ENCODE assay signal across 7 mouse cellular contexts in genomic region chr2:76675451-76675850, GRCm38 (mm10). TPM values are rescaled to one million over a fixed set of nuclear protein-coding genes. Genes with fewer than 3 reads are reported as not detected.
DNase-seq lines count a peak whose midpoint lies in the region; ATAC-seq lines count a peak whose summit lies in the region.

No protein-coding gene starts in this region.

- peak overlapping the region; percentile 72 for H3K27ac ChIP-seq in neural tube, embryonic 11.5 days (ENCODE audit: low read depth, low read length)
- no peak overlapping the region for H3K27ac ChIP-seq in brown adipose tissue, adult 24 weeks (replicated peaks; ENCODE audit: low read depth, low read length)
- peak overlapping the region; percentile 81 for H3K27ac ChIP-seq in forebrain, embryonic 12.5 days
- peak overlapping the region; percentile 87 for H3K27ac ChIP-seq in limb, embryonic 13.5 days

- peak; percentile 59 for DNase-seq in neural tube, embryonic 11.5 days (ENCODE audit: low spot score)
- no peak for DNase-seq in neural tube, embryonic 10.5 days (ENCODE audit: extremely low spot score, low spot score)
- DNase-seq in splenic B cell, adult 2 months (ENCODE audit: low read depth, low spot score): peak; percentile 26
- DNase-seq in left cerebral cortex, adult 11 months (ENCODE audit: low spot score): no peak

- peak overlapping the region; percentile 87 for H3K9ac ChIP-seq in neural tube, embryonic 11.5 days (ENCODE audit: low read length)
- H3K9ac ChIP-seq in forebrain, embryonic 12.5 days: peak overlapping the region; percentile 89
- peak overlapping the region; percentile 89 for H3K9ac ChIP-seq in limb, embryonic 13.5 days

- ATAC-seq in neural tube, embryonic 11.5 days (ENCODE audit: insufficient read depth, low FRiP score, low TSS enrichment): peak; percentile 49
- no peak; the same call in none of the 2 replicates for ATAC-seq in forebrain, embryonic 12.5 days (ENCODE audit: low FRiP score)
- peak; percentile 38 for ATAC-seq in limb, embryonic 13.5 days (ENCODE audit: low FRiP score, low read depth)

- no peaks in the 10 kb centered on the region for H3K36me3 ChIP-seq in neural tube, embryonic 11.5 days (ENCODE audit: control insufficient read depth, insufficient read depth, low read length)
- peaks cover 4% of the 10 kb centered on the region; the same call in 1 of the 2 replicates for H3K36me3 ChIP-seq in forebrain, embryonic 12.5 days (replicated peaks)
- H3K36me3 ChIP-seq in limb, embryonic 13.5 days: peaks cover 15% of the 10 kb centered on the region
- no peaks in the 10 kb centered on the region for H3K36me3 ChIP-seq in splenic B cell, adult 2 months (ENCODE audit: control insufficient read depth, insufficient read depth, low read length, poor library complexity, severe bottlenecking)

- H3K4me2 ChIP-seq in neural tube, embryonic 11.5 days (ENCODE audit: low read depth): peak overlapping the region; percentile 46
- H3K4me2 ChIP-seq in forebrain, embryonic 12.5 days: peak overlapping the region; percentile 68
- H3K4me2 ChIP-seq in limb, embryonic 13.5 days (replicated peaks): peak overlapping the region; percentile 72

- H3K9me3 ChIP-seq in neural tube, embryonic 11.5 days (ENCODE audit: control insufficient read depth, low read length): no peaks in the 10 kb centered on the region
- H3K9me3 ChIP-seq in forebrain, embryonic 12.5 days: no peaks in the 10 kb centered on the region
- H3K9me3 ChIP-seq in limb, embryonic 13.5 days: no peaks in the 10 kb centered on the region

- peaks cover 10% of the 10 kb centered on the region for H3K4me1 ChIP-seq in neural tube, embryonic 11.5 days (ENCODE audit: control insufficient read depth, insufficient read depth, low read length)
- H3K4me1 ChIP-seq in brown adipose tissue, adult 24 weeks (ENCODE audit: control insufficient read depth, insufficient read depth, insufficient read length, low read length): peaks cover 10% of the 10 kb centered on the region
- peaks cover 37% of the 10 kb centered on the region for H3K4me1 ChIP-seq in forebrain, embryonic 12.5 days
- H3K4me1 ChIP-seq in limb, embryonic 13.5 days: peaks cover 32% of the 10 kb centered on the region

- no peaks in the 10 kb centered on the region for H3K27me3 ChIP-seq in neural tube, embryonic 11.5 days (ENCODE audit: control insufficient read depth, insufficient read depth, low read length)
- H3K27me3 ChIP-seq in forebrain, embryonic 12.5 days: no peaks in the 10 kb centered on the region
- no peaks in the 10 kb centered on the region for H3K27me3 ChIP-seq in limb, embryonic 13.5 days
- H3K27me3 ChIP-seq in splenic B cell, adult 2 months (ENCODE audit: control insufficient read depth, insufficient read depth, low read length, poor library complexity, severe bottlenecking): no peaks in the 10 kb centered on the region

- H3K4me3 ChIP-seq in neural tube, embryonic 11.5 days (ENCODE audit: low read depth, low read length): peak overlapping the region; percentile 81
- H3K4me3 ChIP-seq in brown adipose tissue, adult 24 weeks (ENCODE audit: insufficient read depth, low read depth, low read length): peak overlapping the region; percentile 71
- peak overlapping the region; percentile 77 for H3K4me3 ChIP-seq in forebrain, embryonic 12.5 days (replicated peaks)
- peak overlapping the region; percentile 94 for H3K4me3 ChIP-seq in limb, embryonic 13.5 days

- 1% methylated on average over 38 of the region's 44 CpGs for WGBS in neural tube, embryonic 11.5 days
- under 1% methylated on average over 37 of the region's 44 CpGs for WGBS in forebrain, embryonic 12.5 days
- under 1% methylated on average over 41 of the region's 44 CpGs for WGBS in limb, embryonic 13.5 days

RNA-seq across cellular contexts. Expression of gene Plekha3, which starts 0.4 kb away (rescaled TPM):
- 13.9 and 14.1 TPM in 2 replicates for polyA plus RNA-seq in neural tube, embryonic 11.5 days (2014; fragmentation: Nextera tagmentation; extraction: Ambion mirVana)
- polyA plus RNA-seq in brown adipose tissue, adult 24 weeks (2012; ENCODE audit: insufficient read depth, insufficient read length, missing spikeins): 20.2 and 24.4 TPM in 2 replicates
- 11.9 and 14.7 TPM in 2 replicates for polyA plus RNA-seq in forebrain, embryonic 12.5 days (2016; fragmentation: Nextera tagmentation; extraction: Ambion mirVana)
- polyA plus RNA-seq in limb, embryonic 13.5 days (2015; fragmentation: Nextera tagmentation; extraction: Ambion mirVana): 9.6 and 11.7 TPM in 2 replicates

RNA-seq across cellular contexts. Expression of gene Fkbp7, which starts 2.5 kb away (rescaled TPM):
- 19.9 and 23.0 TPM in 2 replicates for polyA plus RNA-seq in neural tube, embryonic 11.5 days (2014; fragmentation: Nextera tagmentation; extraction: Ambion mirVana)
- polyA plus RNA-seq in brown adipose tissue, adult 24 weeks (2012; ENCODE audit: insufficient read depth, insufficient read length, missing spikeins): 69.7 and 69.9 TPM in 2 replicates
- 13.0 and 16.9 TPM in 2 replicates for polyA plus RNA-seq in forebrain, embryonic 12.5 days (2016; fragmentation: Nextera tagmentation; extraction: Ambion mirVana)
- polyA plus RNA-seq in limb, embryonic 13.5 days (2015; fragmentation: Nextera tagmentation; extraction: Ambion mirVana): 103 and 113 TPM in 2 replicates

RNA-seq across cellular contexts. Expression of gene Pjvk, which starts 27.2 kb away (rescaled TPM):
- 0.50 and 1.1 TPM in 2 replicates for polyA plus RNA-seq in neural tube, embryonic 11.5 days (2014; fragmentation: Nextera tagmentation; extraction: Ambion mirVana)
- not detected in 2 replicates for polyA plus RNA-seq in brown adipose tissue, adult 24 weeks (2012; ENCODE audit: insufficient read depth, insufficient read length, missing spikeins)
- polyA plus RNA-seq in forebrain, embryonic 12.5 days (2016; fragmentation: Nextera tagmentation; extraction: Ambion mirVana): 0.91 and 1.3 TPM in 2 replicates
- polyA plus RNA-seq in limb, embryonic 13.5 days (2015; fragmentation: Nextera tagmentation; extraction: Ambion mirVana): 0.59 and 0.69 TPM in 2 replicates

RNA-seq across cellular contexts. Expression of gene Prkra, which starts 27.6 kb away (rescaled TPM):
- polyA plus RNA-seq in neural tube, embryonic 11.5 days (2014; fragmentation: Nextera tagmentation; extraction: Ambion mirVana): 88.6 and 91.3 TPM in 2 replicates
- polyA plus RNA-seq in brown adipose tissue, adult 24 weeks (2012; ENCODE audit: insufficient read depth, insufficient read length, missing spikeins): 22.6 and 23.4 TPM in 2 replicates
- 92.2 and 93.9 TPM in 2 replicates for polyA plus RNA-seq in forebrain, embryonic 12.5 days (2016; fragmentation: Nextera tagmentation; extraction: Ambion mirVana)
- polyA plus RNA-seq in limb, embryonic 13.5 days (2015; fragmentation: Nextera tagmentation; extraction: Ambion mirVana): 73.4 and 80.7 TPM in 2 replicates

Comparison
In these comparisons a context has a peak if more than half of its experiments do, and no peak if none do; other contexts are left out.
1. DNase-seq: peak in neural tube, embryonic 11.5 days (single experiment) and splenic B cell, adult 2 months (single experiment); none in neural tube, embryonic 10.5 days (single experiment) and left cerebral cortex, adult 11 months (single experiment).
2. Peak in every context shown above with its lines, with median percentiles within 50 percentile points of each other: H3K4me2 ChIP-seq, H3K4me3 ChIP-seq and H3K9ac ChIP-seq.